Mouse (Mus musculus): Measurements from ENCODE around the gene Asl.

GRCm38 (mm10) chr5:130062096-130062495, 33.0 kb upstream of the Asl start:
- TF ChIP-seq CTCF (IDR thresholded peaks at IDR 0.05) (no peak), POLR2A (IDR thresholded peaks at IDR 0.05; ENCODE audit: insufficient read depth, low read depth, low read length) (no peak), EP300 (IDR thresholded peaks at IDR 0.05; ENCODE audit: insufficient read depth, low read depth, low read length) (peak; percentile 85)

Data from heart, adult 2 months (tissue).